Mouse (Mus musculus) ES-Bruce4 (cell line): ENCODE data around the gene Gbp3. TPM values are rescaled to one million over a fixed set of nuclear protein-coding genes. Genes with fewer than 3 reads are reported as not detected.

Experiments
- H3K27ac ChIP-seq: 2 replicates; pipeline ENCODE4 v1.5.1; 2012; ENCODE audit warnings: low read length, inconsistent platforms; ENCODE audit not compliant: insufficient read depth
- H3K27me3 ChIP-seq: 2 replicates; pipeline ENCODE4 v1.6.1; 2012; ENCODE audit warnings: mild to moderate bottlenecking, low read length, inconsistent platforms; ENCODE audit not compliant: control insufficient read depth, poor library complexity, insufficient read depth, severe bottlenecking
- H3K36me3 ChIP-seq: 2 replicates; pipeline ENCODE4 v1.6.1; 2012; ENCODE audit warnings: inconsistent platforms, mild to moderate bottlenecking, low read length, moderate library complexity; ENCODE audit not compliant: control insufficient read depth, poor library complexity, insufficient read depth, severe bottlenecking
- H3K4me1 ChIP-seq: one replicate; pipeline ENCODE4 v1.8.1; 2011; ENCODE audit warnings: low read length; ENCODE audit not compliant: control insufficient read depth, insufficient read depth
- H3K4me3 ChIP-seq: 2 replicates; pipeline ENCODE4 v1.5.1; 2011; ENCODE audit warnings: low read depth, mild to moderate bottlenecking, low read length
- H3K9ac ChIP-seq: 2 replicates; pipeline ENCODE4 v1.6.1; 2012; ENCODE audit warnings: low read depth, mild to moderate bottlenecking, inconsistent platforms; ENCODE audit not compliant: poor library complexity, severe bottlenecking
- H3K9me3 ChIP-seq: replicated peaks from 2 replicates; pipeline ENCODE4 v1.6.1; 2012; ENCODE audit warnings: mild to moderate bottlenecking, low read length, inconsistent platforms; ENCODE audit not compliant: control insufficient read depth, poor library complexity, insufficient read depth, severe bottlenecking
- CTCF ChIP-seq: IDR thresholded peaks from one replicate; pipeline ENCODE4 v1.8.1; 2011; ENCODE audit warnings: low read depth, low read length
- EP300 ChIP-seq: IDR thresholded peaks from 2 replicates; pipeline ENCODE4 v1.6.1; 2011; ENCODE audit warnings: low read depth, low read length; ENCODE audit not compliant: insufficient read depth
- POLR2A ChIP-seq: IDR thresholded peaks from one replicate; pipeline ENCODE4 v1.8.1; 2011; ENCODE audit warnings: low read length; ENCODE audit not compliant: insufficient read depth
- polyA plus RNA-seq: library from polyadenylated mRNA; stranded (reverse); fragments of >200 nt; gene quantifications from 2 replicates; pipeline ENCODE4 v1.2.4, GENCODE M21; 2011; ENCODE audit warnings: low read depth; ENCODE audit not compliant: missing spikeins, insufficient read depth, insufficient read length

The Gbp3 gene
- polyA plus RNA-seq, 1 experiment = 10.2 TPM

- no peaks in the 10 kb centered on the region for H3K9me3 ChIP-seq
- H3K4me3 ChIP-seq = no peak overlapping the region
- H3K9ac ChIP-seq = no peak overlapping the region
- TF ChIP-seq EP300 (no peak), CTCF (no peak), POLR2A (no peak)
- no peaks in the 10 kb centered on the region for H3K27me3 ChIP-seq
- no peaks in the 10 kb centered on the region for H3K36me3 ChIP-seq
- H3K27ac ChIP-seq = no peak overlapping the region
- H3K4me1 ChIP-seq = no peaks in the 10 kb centered on the region
Measured at GRCm38 (mm10) chr3:142590431-142591067, 30.7 kb downstream of the Gbp3 start.

DNA sequence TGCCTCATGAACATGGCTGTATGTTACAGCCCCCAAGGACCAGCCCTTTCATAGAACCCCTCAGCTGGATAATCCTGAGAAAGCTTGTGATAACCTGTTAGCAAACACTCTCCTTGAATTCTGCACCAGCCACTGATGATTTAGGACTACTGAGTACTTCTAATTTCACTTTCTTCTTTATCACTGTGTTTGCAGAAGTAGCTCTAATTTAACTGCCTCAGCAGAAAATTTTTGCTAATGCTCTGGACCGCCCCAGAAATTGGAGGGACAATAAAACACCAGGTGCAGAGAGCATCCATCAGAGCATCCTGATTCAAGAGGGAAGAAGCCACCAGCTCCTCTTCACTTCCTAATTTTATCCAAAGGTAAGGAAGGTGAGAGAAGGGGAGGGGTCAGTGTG lies 34.7 kb downstream of the Gbp3 start, which contains the start of gene Gbp2b:
Gene Gbp2b (plus strand): TSS at position 301 of the 400 bp plus-strand sequence.
- H3K9me3 ChIP-seq = no peaks in the 10 kb centered on the region
- no peak within 1 kb of the TSS for H3K4me3 ChIP-seq
- no peaks in the 10 kb centered on the region for H3K4me1 ChIP-seq
- no peaks in the 10 kb centered on the region for H3K36me3 ChIP-seq
- no peaks in the 10 kb centered on the region; the same call in 1 of the 2 replicates for H3K27me3 ChIP-seq
- no peak within 1 kb of the TSS for H3K27ac ChIP-seq
- TF ChIP-seq CTCF (no peak), POLR2A (no peak), EP300 (no peak)
- H3K9ac ChIP-seq = no peak within 1 kb of the TSS

DNA sequence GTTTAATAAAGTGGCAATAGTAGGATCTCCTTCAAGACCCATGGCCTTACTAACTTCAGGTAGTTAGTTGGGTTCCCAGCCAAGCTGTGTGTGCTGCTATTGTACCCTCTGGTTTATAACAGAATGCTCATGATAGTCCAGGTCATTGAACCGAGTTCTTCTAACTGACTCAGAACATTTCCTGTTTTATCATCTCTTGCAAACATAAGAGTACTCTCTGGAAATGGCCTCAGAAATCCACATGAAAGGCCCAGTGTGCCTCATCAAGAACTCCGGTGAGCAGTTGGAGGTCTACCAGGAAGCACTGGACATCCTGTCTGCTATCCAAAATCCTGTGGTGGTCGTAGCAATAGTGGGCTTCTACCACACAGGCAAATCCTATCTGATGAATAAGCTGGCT lies 38.1 kb downstream of the Gbp3 start:
- Histone ChIP-seq H3K27me3 (no peaks in the 10 kb centered on the region; the same call in 1 of the 2 replicates), H3K27ac (no peak overlapping the region), H3K4me1 (no peaks in the 10 kb centered on the region), H3K9me3 (no peaks in the 10 kb centered on the region), H3K36me3 (no peaks in the 10 kb centered on the region), H3K4me3 (no peak overlapping the region), H3K9ac (no peak overlapping the region)
- TF ChIP-seq POLR2A (no peak), CTCF (no peak), EP300 (no peak)

GRCm38 (mm10) chr3:142601675-142602074 lies 41.8 kb downstream of the Gbp3 start:
- H3K9ac ChIP-seq = no peak overlapping the region
- TF ChIP-seq POLR2A = no peak
- no peak for TF ChIP-seq CTCF
- no peak for TF ChIP-seq EP300
- no peaks in the 10 kb centered on the region; the same call in 1 of the 2 replicates for H3K27me3 ChIP-seq
- no peak overlapping the region for H3K4me3 ChIP-seq
- H3K36me3 ChIP-seq = no peaks in the 10 kb centered on the region
- H3K9me3 ChIP-seq = no peaks in the 10 kb centered on the region
- H3K27ac ChIP-seq = no peak overlapping the region
- no peaks in the 10 kb centered on the region for H3K4me1 ChIP-seq

GRCm38 (mm10) chr3:142618658-142619057 lies 58.8 kb downstream of the Gbp3 start:
- Histone ChIP-seq H3K9me3 (no peaks in the 10 kb centered on the region), H3K4me1 (no peaks in the 10 kb centered on the region), H3K4me3 (no peak overlapping the region), H3K27ac (no peak overlapping the region), H3K9ac (no peak overlapping the region), H3K36me3 (no peaks in the 10 kb centered on the region), H3K27me3 (no peaks in the 10 kb centered on the region)
- TF ChIP-seq CTCF (no peak), EP300 (no peak), POLR2A (no peak)

DNA sequence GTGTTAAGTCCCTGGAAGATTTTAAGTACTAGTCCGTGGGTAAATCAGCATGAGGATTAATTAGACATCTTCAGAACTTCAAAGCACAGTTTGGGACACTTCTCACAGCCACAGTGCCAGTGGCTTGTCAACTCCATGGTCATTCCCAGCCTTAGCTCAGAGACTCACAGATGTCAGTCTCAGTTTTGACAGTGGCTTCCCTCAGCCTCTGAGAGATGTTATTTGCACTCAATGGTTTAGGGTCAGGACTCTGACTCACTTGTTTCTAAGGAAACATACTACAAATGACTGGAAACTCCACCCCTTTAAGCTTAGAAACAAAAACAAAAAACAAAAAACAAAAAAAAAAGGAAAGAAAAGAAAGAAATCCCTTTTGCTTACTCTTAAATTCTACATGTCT lies 59.8 kb downstream of the Gbp3 start:
- Histone ChIP-seq H3K4me1 (no peaks in the 10 kb centered on the region), H3K4me3 (no peak overlapping the region), H3K27me3 (no peaks in the 10 kb centered on the region), H3K9ac (no peak overlapping the region), H3K9me3 (no peaks in the 10 kb centered on the region), H3K36me3 (no peaks in the 10 kb centered on the region), H3K27ac (no peak overlapping the region)
- TF ChIP-seq EP300 (no peak), CTCF (no peak), POLR2A (no peak)
